Mouse (Mus musculus) bone marrow macrophage, adult 2 months (primary cell): ENCODE measurements around the gene Defb30. TPM values are rescaled to one million over a fixed set of nuclear protein-coding genes. Genes with fewer than 3 reads are reported as not detected.
A peak's percentile ranks its signal among the peaks of the same experiment; 100 is the strongest.

Experiments
- H3K27ac ChIP-seq: 2 replicates; pipeline ENCODE4 v1.5.1; 2012; ENCODE audit warnings: low read depth, low read length; ENCODE audit not compliant: insufficient read depth
- H3K4me1 ChIP-seq: 2 replicates; pipeline ENCODE4 v1.6.1; 2012; ENCODE audit warnings: low read length; ENCODE audit not compliant: control insufficient read depth, insufficient read depth
- H3K4me3 ChIP-seq: 2 replicates; pipeline ENCODE4 v1.5.1; 2012; ENCODE audit warnings: mild to moderate bottlenecking, low read length, moderate library complexity; ENCODE audit not compliant: insufficient read depth
- CTCF ChIP-seq: IDR thresholded peaks from 2 replicates; pipeline ENCODE4 v1.5.1; 2012; ENCODE audit warnings: low read depth, mild to moderate bottlenecking, low read length, moderate library complexity
- POLR2A ChIP-seq: IDR thresholded peaks from 2 replicates; pipeline ENCODE4 v1.6.1; 2012; ENCODE audit warnings: mild to moderate bottlenecking, low read depth, low read length, borderline replicate concordance
- polyA plus RNA-seq: library from polyadenylated mRNA; stranded (reverse); fragments of >200 nt; gene quantifications from 2 replicates; pipeline ENCODE4 v1.2.4, GENCODE M21; 2012; ENCODE audit not compliant: missing spikeins, insufficient read depth, insufficient read length

Defb30 gene
- not detected in 2 replicates for polyA plus RNA-seq

GRCm38 (mm10) chr14:63049910-63050370 is at the start of gene Defb30:
Gene Defb30 (minus strand): TSS chr14:63049960.
- Histone ChIP-seq H3K4me1 (peaks cover 4% of the 10 kb centered on the region), H3K4me3 (no peak within 1 kb of the TSS)

DNA sequence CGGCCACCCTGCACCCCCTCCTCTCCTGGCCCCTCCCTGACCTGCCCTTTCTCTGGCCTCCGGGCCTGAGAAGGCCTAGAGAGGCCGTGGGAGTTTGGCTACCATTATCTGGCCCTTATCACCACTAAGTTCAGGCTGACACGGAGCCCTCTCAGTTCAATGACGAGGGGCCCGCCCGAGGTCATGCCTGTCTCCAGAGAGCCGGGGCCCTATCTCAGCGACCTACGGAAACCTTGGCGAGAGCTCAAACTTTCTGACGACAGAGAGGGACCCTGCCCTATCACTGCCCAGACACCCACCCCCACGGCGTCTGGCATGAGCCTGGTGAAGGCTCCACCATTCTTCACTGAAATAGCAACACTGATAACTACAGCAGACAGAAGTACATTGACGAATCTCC is 17.9 kb upstream of the Defb30 start:
- TF ChIP-seq POLR2A (no peak), CTCF (no peak)

More at GRCm38 (mm10) chr14:63049910-63050370, at the start of gene Defb30:
- TF ChIP-seq POLR2A (no peak), CTCF (no peak)
- no peak within 1 kb of the TSS for H3K27ac ChIP-seq

DNA sequence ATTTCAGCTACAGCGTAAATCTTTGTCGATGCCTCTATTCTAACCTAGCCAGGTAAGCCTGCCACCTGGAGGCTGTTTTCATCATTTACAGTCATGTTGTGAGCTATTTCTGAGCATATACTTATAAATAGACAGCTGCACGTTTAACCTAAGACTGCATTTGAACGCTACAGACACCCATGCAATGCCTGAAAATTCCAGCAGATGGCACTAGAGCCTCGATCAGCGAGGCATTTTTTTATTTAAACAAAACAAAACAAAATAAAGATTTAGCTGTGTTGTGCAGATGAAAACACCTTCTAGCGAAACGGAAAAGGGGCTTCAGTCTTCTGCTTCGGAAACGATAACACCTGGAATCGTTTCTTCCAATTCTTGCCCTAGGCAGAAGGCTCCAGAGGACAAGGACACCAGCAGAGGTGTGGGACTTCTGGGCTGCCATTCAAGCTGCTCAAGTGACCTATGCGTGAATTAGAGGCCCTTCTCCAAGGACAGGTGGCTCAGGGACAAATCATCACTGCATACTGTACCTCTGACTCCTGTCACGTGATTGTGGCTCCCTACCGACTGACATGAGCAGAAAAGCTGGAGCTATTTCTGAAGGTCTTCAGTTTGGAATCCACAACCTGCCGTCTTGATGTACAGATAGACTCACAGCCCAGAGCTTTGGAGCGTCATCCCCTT is 17.0 kb upstream of the Defb30 start:
- H3K27ac ChIP-seq, result no peak overlapping the region
- no peak for TF ChIP-seq CTCF
- no peak for TF ChIP-seq POLR2A
- no peak overlapping the region for H3K4me3 ChIP-seq
- H3K4me1 ChIP-seq, result no peaks in the 10 kb centered on the region

More for the DNA sequence above, 17.9 kb upstream of the Defb30 start:
- Histone ChIP-seq H3K4me3 (no peak overlapping the region), H3K27ac (no peak overlapping the region), H3K4me1 (no peaks in the 10 kb centered on the region)

- H3K4me3 ChIP-seq, result no peak overlapping the region
- no peak overlapping the region for H3K27ac ChIP-seq
- TF ChIP-seq CTCF (no peak), POLR2A (no peak)
- H3K4me1 ChIP-seq, result no peaks in the 10 kb centered on the region
Measured at GRCm38 (mm10) chr14:63065391-63065790, 15.6 kb upstream of the Defb30 start.

GRCm38 (mm10) chr14:63062184-63062583 is 12.4 kb upstream of the Defb30 start:
- Histone ChIP-seq H3K27ac (no peak overlapping the region), H3K4me1 (no peaks in the 10 kb centered on the region), H3K4me3 (no peak overlapping the region)
- TF ChIP-seq CTCF (no peak), POLR2A (no peak)

DNA sequence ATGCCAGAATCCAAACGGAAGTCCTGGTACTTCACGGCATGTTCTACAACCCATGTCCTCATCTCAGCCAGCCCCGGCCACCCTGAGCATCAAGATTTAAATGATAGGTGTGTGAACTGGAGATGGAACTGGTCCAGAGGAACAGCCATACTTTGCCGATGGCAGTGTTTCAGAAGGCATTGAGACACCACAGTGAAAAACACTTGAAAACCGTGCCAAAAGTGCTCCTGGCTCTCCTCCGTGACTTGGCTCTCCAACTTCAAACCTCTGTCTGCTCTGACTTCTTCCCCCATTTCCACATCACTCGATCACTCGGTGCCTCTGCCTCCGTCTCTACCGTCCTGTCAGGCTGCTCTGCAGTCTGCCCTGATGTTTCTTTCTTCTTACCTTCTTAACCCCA is 10.6 kb upstream of the Defb30 start:
- Histone ChIP-seq H3K27ac (no peak overlapping the region), H3K4me3 (no peak overlapping the region), H3K4me1 (no peaks in the 10 kb centered on the region)
- TF ChIP-seq POLR2A (no peak), CTCF (no peak)

GRCm38 (mm10) chr14:63054729-63055128 is 5.0 kb upstream of the Defb30 start:
- H3K4me3 ChIP-seq, result no peak overlapping the region
- peaks cover 4% of the 10 kb centered on the region for H3K4me1 ChIP-seq
- TF ChIP-seq CTCF, result no peak
- no peak for TF ChIP-seq POLR2A
- no peak overlapping the region for H3K27ac ChIP-seq

GRCm38 (mm10) chr14:63050769-63051168 is 1.0 kb upstream of the Defb30 start:
- H3K4me1 ChIP-seq, result peaks cover 4% of the 10 kb centered on the region
- no peak overlapping the region for H3K27ac ChIP-seq
- no peak overlapping the region for H3K4me3 ChIP-seq
- TF ChIP-seq CTCF, result peak; percentile 96
- TF ChIP-seq POLR2A, result no peak

GRCm38 (mm10) chr14:63046691-63047090 is 3.1 kb downstream of the Defb30 start, which contains the start of gene Defb42:
Gene Defb42 (plus strand): TSS chr14:63046991.
- TF ChIP-seq POLR2A (no peak), CTCF (no peak)
- no peak within 1 kb of the TSS for H3K27ac ChIP-seq
- H3K4me3 ChIP-seq, result no peak within 1 kb of the TSS
- H3K4me1 ChIP-seq, result peaks cover 2% of the 10 kb centered on the region; the same call in 1 of the 2 replicates

DNA sequence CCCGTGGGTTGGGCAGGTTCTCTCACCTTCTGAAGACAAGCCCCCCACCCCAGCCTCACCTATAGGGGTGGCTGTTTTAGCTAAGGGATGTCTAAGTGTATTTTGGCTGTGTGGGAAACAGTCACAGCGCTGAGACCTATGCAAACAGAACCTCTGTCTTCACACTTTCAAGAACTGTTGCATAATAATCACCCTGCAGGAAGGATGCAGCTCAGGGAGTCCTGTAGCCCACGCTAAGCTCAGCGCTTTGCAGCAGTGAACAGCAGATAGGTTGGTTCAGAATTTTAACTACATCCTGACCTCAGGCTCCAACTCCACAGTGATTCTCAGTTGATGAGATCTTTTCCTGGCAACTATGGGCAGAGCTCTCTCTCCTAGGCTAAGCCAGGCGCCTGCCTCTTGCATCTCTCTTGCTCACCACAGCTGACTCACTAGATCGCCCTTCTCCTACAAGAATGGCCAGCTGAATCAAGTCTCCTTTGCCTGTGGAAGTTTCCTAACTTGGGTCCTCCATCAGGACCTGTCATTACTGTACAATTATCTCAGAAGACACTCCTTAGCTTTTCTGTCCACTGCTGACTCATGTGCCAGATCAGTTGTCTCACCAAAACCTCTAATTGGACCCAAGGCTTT is 29.1 kb downstream of the Defb30 start:
- TF ChIP-seq POLR2A (no peak), CTCF (no peak)
- Histone ChIP-seq H3K27ac (no peak overlapping the region), H3K4me1 (no peaks in the 10 kb centered on the region), H3K4me3 (no peak overlapping the region)
